Mouse (Mus musculus): Measurements from ENCODE around the gene Idh1.

DNA sequence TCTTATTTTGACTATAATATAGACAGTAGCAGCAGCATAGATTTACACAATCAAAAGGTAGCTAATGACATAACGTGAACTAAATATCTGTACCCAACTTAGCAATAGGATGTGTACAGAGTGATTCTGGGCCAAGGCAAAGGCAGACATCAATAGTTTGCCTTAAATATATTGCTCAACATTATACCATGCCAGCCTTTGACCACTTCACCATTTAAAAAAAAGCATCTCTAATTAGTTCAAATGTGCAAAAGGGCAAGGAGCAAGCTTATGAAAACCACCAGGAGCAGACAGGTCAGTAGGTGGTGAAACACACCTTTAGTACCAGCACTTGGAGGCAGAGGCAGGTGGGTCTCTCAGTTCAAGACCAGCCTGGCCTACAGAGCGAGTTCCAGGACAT lies 12.6 kb downstream of the Idh1 start:
- TF ChIP-seq CTCF (IDR thresholded peaks at IDR 0.05; ENCODE audit: low read depth, low read length) (no peak), POLR2A (IDR thresholded peaks at IDR 0.05; ENCODE audit: extremely low read depth, insufficient read depth, low read length) (no peak)

All from liver, adult 2 months (tissue).